Mouse (Mus musculus) layer of hippocampus, adult 8-10 months (tissue): ENCODE measurements around the gene Slamf8. TPM values are rescaled to one million over a fixed set of nuclear protein-coding genes. Genes with fewer than 3 reads are reported as not detected.

ENCODE experiments used
- DNase-seq, 2 experiments: peaks; one replicate each; pipeline ENCODE4 v3.0.0; 2022; ENCODE audit warnings: low spot score in 2 of 2
- total RNA-seq, 4 experiments: library from RNA; stranded (reverse); gene quantifications; 2 replicates each; pipeline ENCODE4 v1.2.4; 2022

The Slamf8 gene
- total RNA-seq, 4 experiments from 2014 or later = 0.59 to 0.92 TPM; not detected in 2

DNA sequence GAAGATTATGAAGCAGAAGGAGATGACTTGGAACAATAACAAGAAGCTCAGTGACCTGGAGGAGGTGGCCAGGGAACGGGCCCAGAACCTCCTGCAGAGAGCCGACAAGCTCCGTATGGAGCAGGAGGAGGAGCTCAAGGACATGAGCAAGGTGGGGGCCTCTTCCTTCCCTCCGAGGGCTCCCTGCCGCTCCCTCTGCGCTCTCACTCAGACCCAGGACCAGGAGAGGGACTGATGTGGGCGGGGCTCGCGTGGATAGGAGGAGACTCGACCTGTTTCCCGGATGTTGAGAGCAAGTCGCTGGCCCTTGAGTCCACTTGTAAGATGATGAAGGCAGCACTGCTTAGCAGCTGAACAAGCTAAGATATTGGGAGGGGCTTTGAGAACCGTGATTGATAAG, 57.8 kb downstream of the Slamf8 start:
- no peak for DNase-seq

Other genes with a start within 250 kb of the Slamf8 start
- gene Kcnj10, start 249.4 kb downstream of the Slamf8 start, total RNA-seq = 100 to 1,000 TPM in 2 of 4 experiments, 10 to 100 TPM in 2; 92.2 to 116 (median 100.0) TPM
- 1 to 10 TPM; 8.3 to 9.0 (median 8.7) TPM for gene Pigm, start 214.0 kb downstream of the Slamf8 start, total RNA-seq
- gene Slamf9, start 115.2 kb downstream of the Slamf8 start, total RNA-seq = 1 to 10 TPM in 2 of 4 experiments, not detected in 2; 7.5 to 8.6 TPM
- gene Igsf9, start 108.8 kb downstream of the Slamf8 start, total RNA-seq = 1 to 10 TPM; 4.1 to 6.6 (median 5.3) TPM
- gene Tagln2, start 90.5 kb downstream of the Slamf8 start, total RNA-seq = 10 to 100 TPM; 11.7 to 21.0 (median 16.7) TPM
- gene Cfap45, start 69.8 kb downstream of the Slamf8 start, total RNA-seq = 1 to 10 TPM; 4.7 to 7.4 (median 5.6) TPM
- gene Vsig8, start 34.6 kb downstream of the Slamf8 start, total RNA-seq = under 1 TPM in 3 of 4 experiments, not detected in 1; 0.56 to 0.71 (median 0.64) TPM
- gene Fcrl6, start 12.0 kb upstream of the Slamf8 start, total RNA-seq = under 1 TPM in 1 of 4 experiments, not detected in 3; 0.25 TPM
- gene Dusp23, start 42.4 kb upstream of the Slamf8 start, total RNA-seq = 1 to 10 TPM; 5.1 to 9.1 (median 5.9) TPM
- gene Crp, start 107.5 kb upstream of the Slamf8 start, total RNA-seq = not detected